Mouse (Mus musculus) thymus, adult 2 months (tissue): Measurements from ENCODE around the gene Rap1gap2. TPM values are rescaled to one million over a fixed set of nuclear protein-coding genes. Genes with fewer than 3 reads are reported as not detected.

Experiments used
- DNase-seq: peaks from one replicate; pipeline ENCODE4 v3.0.0; 2021
- H3K27ac ChIP-seq: fragments of 200-500 bp; 2 replicates; pipeline ENCODE4 v1.5.1; 2012; ENCODE audit warnings: low read length, control low read depth; ENCODE audit not compliant: control insufficient read depth, insufficient read depth
- H3K27me3 ChIP-seq: fragments of 200-500 bp; 2 replicates; pipeline ENCODE4 v1.6.1; 2012; ENCODE audit warnings: mild to moderate bottlenecking, low read length, moderate library complexity, mixed read lengths; ENCODE audit not compliant: control insufficient read depth, insufficient read depth
- H3K36me3 ChIP-seq: fragments of 200-500 bp; 2 replicates; pipeline ENCODE4 v1.6.1; 2012; ENCODE audit warnings: mild to moderate bottlenecking, low read length, moderate library complexity; ENCODE audit not compliant: control insufficient read depth, insufficient read depth
- H3K4me1 ChIP-seq: fragments of 200-500 bp; replicated peaks from 2 replicates; pipeline ENCODE4 v1.6.1; 2012; ENCODE audit warnings: low read length; ENCODE audit not compliant: control insufficient read depth, insufficient read depth
- H3K4me3 ChIP-seq: fragments of 200-500 bp; 2 replicates; pipeline ENCODE4 v1.5.1; 2012; ENCODE audit warnings: mild to moderate bottlenecking, low read length, control low read depth, moderate library complexity; ENCODE audit not compliant: control insufficient read depth, insufficient read depth
- CTCF ChIP-seq: fragments of 200-500 bp; IDR thresholded peaks from 2 replicates; pipeline ENCODE4 v1.5.1; 2012; ENCODE audit warnings: mild to moderate bottlenecking, control low read depth, low read length, moderate library complexity, borderline replicate concordance; ENCODE audit not compliant: control insufficient read depth, poor library complexity, insufficient read depth; ENCODE audit errors: extremely low read depth
- POLR2A ChIP-seq: fragments of 200-500 bp; IDR thresholded peaks from 2 replicates; pipeline ENCODE4 v1.6.1; 2012; ENCODE audit warnings: mild to moderate bottlenecking, low read length, control low read depth, moderate library complexity; ENCODE audit not compliant: control insufficient read depth, poor library complexity, insufficient read depth; ENCODE audit errors: extremely low read depth
- WGBS: fragments of 180-500 bp; shearing (Covaris S2); methylation state at CpG from one replicate; pipeline ENCODE4 v1.1.7; 2018; 5-methylcytosine and 5-hydroxymethylcytosine counted together
- polyA plus RNA-seq: library from polyadenylated mRNA; depleted of rRNA; stranded (reverse); fragments of >200 nt; gene quantifications from 2 replicates; pipeline ENCODE4 v1.2.3, GENCODE M21; 2012

Gene Rap1gap2
- polyA plus RNA-seq, 1 experiment = 7.0 TPM

GRCm38 (mm10) chr11:74520201-74520600, 90.5 kb downstream of the Rap1gap2 start:
- Histone ChIP-seq H3K27ac (no peak overlapping the region), H3K36me3 (no peaks in the 10 kb centered on the region), H3K4me3 (no peak overlapping the region), H3K27me3 (peaks cover 8% of the 10 kb centered on the region), H3K4me1 (peaks cover 25% of the 10 kb centered on the region)
- DNase-seq = no peak
- 94% methylated on average over 3 of the region's 3 CpGs for WGBS
- no peak for TF ChIP-seq CTCF
- TF ChIP-seq POLR2A = no peak

- no peak overlapping the region for H3K4me3 ChIP-seq
- WGBS = 64% methylated on average over 5 of the region's 5 CpGs
- no peak for TF ChIP-seq POLR2A
Observed at GRCm38 (mm10) chr11:74516112-74516511, 94.6 kb downstream of the Rap1gap2 start.

GRCm38 (mm10) chr11:74515046-74515445, 95.7 kb downstream of the Rap1gap2 start:
- no peak for TF ChIP-seq CTCF
- TF ChIP-seq POLR2A = no peak
- Histone ChIP-seq H3K4me3 (no peak overlapping the region), H3K27ac (no peak overlapping the region), H3K27me3 (no peaks in the 10 kb centered on the region), H3K36me3 (no peaks in the 10 kb centered on the region), H3K4me1 (peaks cover 6% of the 10 kb centered on the region; the same call in 1 of the 2 replicates)
- DNase-seq = no peak
- WGBS = 95% methylated on average over 3 of the region's 3 CpGs

More at GRCm38 (mm10) chr11:74516112-74516511, 94.6 kb downstream of the Rap1gap2 start:
- Histone ChIP-seq H3K27me3 (no peaks in the 10 kb centered on the region), H3K4me1 (peaks cover 6% of the 10 kb centered on the region; the same call in 1 of the 2 replicates), H3K36me3 (no peaks in the 10 kb centered on the region), H3K27ac (no peak overlapping the region)
- DNase-seq = no peak

- TF ChIP-seq CTCF (no peak), POLR2A (no peak)
- no peaks in the 10 kb centered on the region for H3K36me3 ChIP-seq
- no peaks in the 10 kb centered on the region for H3K27me3 ChIP-seq
- WGBS = 95% methylated on average over 10 of the region's 10 CpGs
- H3K4me3 ChIP-seq = no peak overlapping the region
- peaks cover 2% of the 10 kb centered on the region; the same call in 1 of the 2 replicates for H3K4me1 ChIP-seq
- H3K27ac ChIP-seq = no peak overlapping the region
- DNase-seq = no peak
Observed at GRCm38 (mm10) chr11:74512595-74512994, 98.1 kb downstream of the Rap1gap2 start.

- H3K36me3 ChIP-seq = no peaks in the 10 kb centered on the region
- H3K4me1 ChIP-seq = no peaks in the 10 kb centered on the region
- WGBS = 97% methylated on average over 6 of the region's 6 CpGs
- no peaks in the 10 kb centered on the region for H3K27me3 ChIP-seq
- H3K4me3 ChIP-seq = no peak overlapping the region
- H3K27ac ChIP-seq = no peak overlapping the region
- TF ChIP-seq CTCF = no peak
- TF ChIP-seq POLR2A = no peak
- no peak for DNase-seq
Observed at GRCm38 (mm10) chr11:74506275-74506674, 104.4 kb downstream of the Rap1gap2 start.

GRCm38 (mm10) chr11:74502485-74502884, 108.2 kb downstream of the Rap1gap2 start:
- Histone ChIP-seq H3K4me1 (no peaks in the 10 kb centered on the region), H3K36me3 (no peaks in the 10 kb centered on the region), H3K27me3 (no peaks in the 10 kb centered on the region), H3K4me3 (no peak overlapping the region), H3K27ac (no peak overlapping the region)
- DNase-seq = no peak
- 87% methylated on average over 8 of the region's 8 CpGs for WGBS
- no peak for TF ChIP-seq POLR2A
- no peak for TF ChIP-seq CTCF

GRCm38 (mm10) chr11:74501989-74502388, 108.7 kb downstream of the Rap1gap2 start:
- Histone ChIP-seq H3K4me1 (no peaks in the 10 kb centered on the region), H3K27ac (no peak overlapping the region), H3K36me3 (no peaks in the 10 kb centered on the region), H3K4me3 (no peak overlapping the region), H3K27me3 (no peaks in the 10 kb centered on the region)
- no peak for DNase-seq
- TF ChIP-seq POLR2A = no peak
- TF ChIP-seq CTCF = no peak
